Mouse (Mus musculus): ENCODE measurements around the gene Vac14.

DNA sequence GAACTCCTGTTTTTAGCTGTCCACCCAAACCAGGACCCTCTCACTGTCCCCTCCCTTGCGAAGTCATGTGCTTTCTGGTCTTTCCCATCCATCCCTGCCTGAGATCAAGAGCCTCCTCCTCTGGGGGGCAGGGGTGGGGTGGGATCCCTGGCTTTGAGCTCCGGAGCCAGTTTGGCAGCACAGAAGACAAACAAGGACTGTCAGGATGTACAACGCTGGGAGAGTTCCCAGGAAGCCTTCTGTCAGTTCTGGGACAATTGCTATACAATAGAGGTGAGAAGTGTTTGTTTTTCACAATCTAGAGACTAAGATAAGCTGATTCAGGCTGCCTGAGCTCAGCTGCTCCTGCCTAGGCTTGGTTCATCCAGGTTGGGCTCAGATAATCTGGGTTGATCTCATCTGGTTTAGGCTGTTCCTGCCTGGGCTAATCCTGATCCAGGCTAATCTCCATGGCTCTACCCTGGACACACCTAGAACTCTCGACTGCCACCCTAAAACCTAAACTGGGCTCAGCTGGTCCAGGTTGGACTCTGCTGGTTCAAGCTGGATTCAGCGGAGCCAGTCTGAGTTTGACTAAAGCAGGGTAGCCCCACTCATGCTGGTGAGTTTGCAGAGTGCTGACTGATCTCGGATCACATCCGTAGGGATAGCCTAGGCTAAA lies 142.0 kb downstream of the Vac14 start:
- no peak for TF ChIP-seq CTCF (IDR thresholded peaks at IDR 0.05; ENCODE audit: low read depth, low read length)
- TF ChIP-seq POLR2A (IDR thresholded peaks at IDR 0.05; ENCODE audit: insufficient read depth, low read length): no peak

Data from ES-Bruce4 (cell line).